ENCODE assay signal across 39 mouse cellular contexts in the genomic region with DNA sequence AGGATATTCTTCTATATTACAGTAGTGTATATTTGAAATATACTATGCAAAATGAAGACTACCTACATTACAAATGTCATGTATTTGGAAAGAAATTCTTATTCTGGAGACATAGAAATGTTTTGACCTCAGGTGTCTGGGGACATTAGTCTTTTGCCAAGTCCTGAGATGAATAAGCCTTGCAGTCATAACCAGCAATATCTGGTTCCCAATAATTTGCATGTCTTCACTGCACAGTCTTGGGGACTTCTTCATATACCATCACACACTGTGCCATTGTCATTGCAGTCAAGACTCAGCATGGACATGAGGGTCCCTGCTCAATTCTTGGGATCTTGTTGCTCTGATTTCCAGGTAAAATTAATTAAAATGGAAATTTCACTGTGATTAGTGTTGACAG. TPM values are rescaled to one million over a fixed set of nuclear protein-coding genes. Genes with fewer than 3 reads are reported as not detected.
"Had no signal": no experiment of that assay in that cellular context is flagged by ENCODE, and none has a peak within 500 bp of the region (broad histone marks: within the 10 kb centered on the region; RNA-seq: fewer than 3 reads in every experiment).

No protein-coding gene starts in this region.

- H3K9me3 ChIP-seq: embryonic facial prominence, embryonic 15.5 days; forebrain, embryonic 12.5 days had no signal

- H3K27ac ChIP-seq: embryonic facial prominence, embryonic 10.5 days; embryonic facial prominence, embryonic 12.5 days; embryonic facial prominence, embryonic 13.5 days; embryonic facial prominence, embryonic 15.5 days; forebrain, embryonic 10.5 days; forebrain, embryonic 12.5 days; forebrain, embryonic 13.5 days; forebrain, embryonic 15.5 days; gastrocnemius, adult 2 months; heart, adult 2 months had no signal

- H3K4me1 ChIP-seq: embryonic facial prominence, embryonic 10.5 days; embryonic facial prominence, embryonic 12.5 days; embryonic facial prominence, embryonic 13.5 days; embryonic facial prominence, embryonic 15.5 days; forebrain, embryonic 10.5 days; forebrain, embryonic 12.5 days; forebrain, embryonic 13.5 days; forebrain, embryonic 15.5 days had no signal

- DNase-seq: cerebellum, adult 9-10 months; cerebellum, adult 9-11 months; cerebellum, postnatal 10 days; cerebellum, postnatal 14 days; cerebellum, postnatal 25 days; cerebellum, postnatal 36 days; embryo, embryonic 11 days; forebrain, postnatal 0 days; gastrocnemius, adult 2 months; gastrocnemius, postnatal 10 days; gastrocnemius, postnatal 14 days; gastrocnemius, postnatal 25 days; gastrocnemius, postnatal 36 days; heart, adult 11 months; heart, adult 18-20 months; heart, adult 2 months had no signal

- H3K9ac ChIP-seq: embryonic facial prominence, embryonic 12.5 days; embryonic facial prominence, embryonic 13.5 days; embryonic facial prominence, embryonic 15.5 days; forebrain, embryonic 12.5 days; forebrain, embryonic 13.5 days; forebrain, embryonic 15.5 days; forebrain, postnatal 0 days had no signal

- H3K36me3 ChIP-seq: embryonic facial prominence, embryonic 10.5 days; embryonic facial prominence, embryonic 12.5 days; embryonic facial prominence, embryonic 13.5 days; embryonic facial prominence, embryonic 15.5 days; forebrain, embryonic 10.5 days; forebrain, embryonic 12.5 days; forebrain, embryonic 15.5 days had no signal

- H3K27me3 ChIP-seq: embryonic facial prominence, embryonic 12.5 days; embryonic facial prominence, embryonic 13.5 days; embryonic facial prominence, embryonic 15.5 days; forebrain, embryonic 12.5 days; forebrain, embryonic 13.5 days; forebrain, embryonic 15.5 days had no signal

- H3K4me2 ChIP-seq: embryonic facial prominence, embryonic 12.5 days; embryonic facial prominence, embryonic 13.5 days; embryonic facial prominence, embryonic 15.5 days; forebrain, embryonic 12.5 days; forebrain, embryonic 13.5 days; forebrain, embryonic 15.5 days had no signal

- H3K4me3 ChIP-seq: embryonic facial prominence, embryonic 10.5 days; embryonic facial prominence, embryonic 12.5 days; embryonic facial prominence, embryonic 13.5 days; embryonic facial prominence, embryonic 15.5 days; erythroblast, embryonic 14.5 days; forebrain, embryonic 10.5 days; forebrain, embryonic 12.5 days; forebrain, embryonic 13.5 days; forebrain, embryonic 15.5 days; gastrocnemius, adult 2 months; heart, adult 2 months had no signal

RNA-seq across cellular contexts. Expression of gene Olfr161, which starts 27.3 kb away (rescaled TPM):
- total RNA-seq: common myeloid progenitor, adult 5-6 weeks; forebrain, postnatal 0 days; gastrocnemius, adult 18-20 months; gastrocnemius, adult 2 months; gastrocnemius, adult 8-10 months; gastrocnemius, postnatal 10 days; gastrocnemius, postnatal 14 days; gastrocnemius, postnatal 25 days; gastrocnemius, postnatal 36 days; gastrocnemius, postnatal 4 days; granulocyte monocyte progenitor cell, adult 5-6 weeks; heart, adult 18-20 months; heart, adult 2 months; heart, adult 8-10 months had no signal
- polyA plus RNA-seq: cortical plate, adult 2 months; embryonic facial prominence, embryonic 10.5 days; embryonic facial prominence, embryonic 11.5 days; embryonic facial prominence, embryonic 12.5 days; embryonic facial prominence, embryonic 13.5 days; embryonic facial prominence, embryonic 14.5 days; embryonic facial prominence, embryonic 15.5 days; erythroblast, embryonic 14.5 days; forebrain, embryonic 10.5 days; forebrain, embryonic 11.5 days; forebrain, embryonic 12.5 days; forebrain, embryonic 13.5 days; forebrain, embryonic 14.5 days; forebrain, embryonic 15.5 days; forebrain, embryonic 16.5 days; forebrain, postnatal 0 days; frontal cortex, adult 2 months; gonadal fat pad, adult 2 months; heart, adult 2 months had no signal
